ENCODE assay signal across 10 mouse cellular contexts in the genomic region with DNA sequence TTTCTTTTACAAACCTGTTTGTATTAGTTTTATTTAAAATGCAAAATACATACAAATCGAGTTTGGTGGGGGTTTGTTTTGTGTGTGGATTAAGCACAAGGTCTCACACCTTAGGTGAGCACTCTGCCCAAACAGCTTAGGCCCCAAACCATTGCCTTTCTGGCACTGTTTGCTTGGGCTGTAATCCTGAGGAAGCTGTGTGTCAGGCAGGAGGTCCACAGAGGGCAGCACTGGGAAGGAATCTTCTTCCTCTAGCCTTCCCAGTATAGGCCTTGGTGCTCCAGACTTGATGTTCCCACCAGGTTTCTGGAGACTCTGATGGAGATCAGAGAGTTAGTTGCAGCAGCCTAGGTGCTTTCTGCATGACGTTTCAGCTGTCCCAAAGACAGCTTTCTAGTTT. TPM values are rescaled to one million over a fixed set of nuclear protein-coding genes. Genes with fewer than 3 reads are reported as not detected.
DNase-seq lines count a peak whose midpoint lies in the region; ATAC-seq and TF ChIP-seq lines count a peak whose summit lies in the region.
"Had no signal": no experiment of that assay in that cellular context is flagged by ENCODE, and none has a peak within 500 bp of the region (broad histone marks: within the 10 kb centered on the region; RNA-seq: fewer than 3 reads in every experiment).

No protein-coding gene starts in this region.

- DNase-seq in adrenal gland, postnatal 14 days = peak; percentile 46
- no peak for DNase-seq in adrenal gland, adult 8-10 months
- no peak for DNase-seq in kidney, postnatal 10 days
- DNase-seq in midbrain, embryonic 11.5 days (ENCODE audit: low spot score, missing footprints) = no peak
- DNase-seq in gastrocnemius, postnatal 10 days = no peak
- no peak for DNase-seq in right cerebral cortex, postnatal 25 days

- peaks cover 15% of the 10 kb centered on the region; the same call in 1 of the 2 replicates for H3K36me3 ChIP-seq in kidney, embryonic 15.5 days
- no peaks in the 10 kb centered on the region for H3K36me3 ChIP-seq in midbrain, embryonic 11.5 days (ENCODE audit: control insufficient read depth, insufficient read depth, low read length)

- H3K4me2 ChIP-seq in kidney, embryonic 15.5 days = no peak overlapping the region
- H3K4me2 ChIP-seq in midbrain, embryonic 11.5 days = no peak overlapping the region

- no peak for TF ChIP-seq POLR2A in embryonic fibroblast, embryonic 13.5 days (IDR thresholded peaks at IDR 0.05; ENCODE audit: low read depth, low read length)

- H3K27ac ChIP-seq in kidney, embryonic 15.5 days = peak overlapping the region; percentile 64
- H3K27ac ChIP-seq in embryonic fibroblast, embryonic 13.5 days (ENCODE audit: insufficient read depth, low read length) = no peak overlapping the region; the same call in 1 of the 2 replicates
- H3K27ac ChIP-seq in midbrain, embryonic 11.5 days (ENCODE audit: low read depth, low read length) = peak overlapping the region; percentile 26; the same call in 1 of the 2 replicates

- H3K9ac ChIP-seq in kidney, embryonic 15.5 days = no peak overlapping the region
- no peak overlapping the region for H3K9ac ChIP-seq in midbrain, embryonic 11.5 days (ENCODE audit: low read length)

- H3K9me3 ChIP-seq in kidney, embryonic 15.5 days (replicated peaks) = no peaks in the 10 kb centered on the region
- H3K9me3 ChIP-seq in midbrain, embryonic 11.5 days (ENCODE audit: control insufficient read depth, low read length) = no peaks in the 10 kb centered on the region

- peak; percentile 4; the same call in 1 of the 2 replicates for TF ChIP-seq CTCF in embryonic fibroblast, embryonic 13.5 days (IDR thresholded peaks at IDR 0.05; ENCODE audit: borderline replicate concordance, insufficient read depth, low read length)

- no peaks in the 10 kb centered on the region for H3K27me3 ChIP-seq in kidney, embryonic 15.5 days
- no peaks in the 10 kb centered on the region for H3K27me3 ChIP-seq in midbrain, embryonic 11.5 days (ENCODE audit: control insufficient read depth, insufficient read depth, low read length)

- peaks cover 37% of the 10 kb centered on the region for H3K4me1 ChIP-seq in kidney, embryonic 15.5 days
- peaks cover 11% of the 10 kb centered on the region; the same call in 1 of the 2 replicates for H3K4me1 ChIP-seq in embryonic fibroblast, embryonic 13.5 days (ENCODE audit: control insufficient read depth, insufficient read depth, low read length)
- H3K4me1 ChIP-seq in midbrain, embryonic 11.5 days (ENCODE audit: control insufficient read depth, insufficient read depth, low read length) = no peaks in the 10 kb centered on the region; the same call in 1 of the 2 replicates

- WGBS in kidney, embryonic 15.5 days = 18% methylated on average over 2 of the region's 2 CpGs
- WGBS in midbrain, embryonic 11.5 days = 41% methylated on average over 2 of the region's 2 CpGs

- ATAC-seq in kidney, embryonic 15.5 days (replicated peaks; ENCODE audit: low FRiP score) = no peak
- ATAC-seq in midbrain, embryonic 11.5 days (ENCODE audit: low FRiP score) = no peak

- no peak overlapping the region for H3K4me3 ChIP-seq in kidney, embryonic 15.5 days (replicated peaks)
- H3K4me3 ChIP-seq in embryonic fibroblast, embryonic 13.5 days (ENCODE audit: insufficient read depth, low read length) = no peak overlapping the region
- no peak overlapping the region for H3K4me3 ChIP-seq in midbrain, embryonic 11.5 days (ENCODE audit: low read depth, low read length)

RNA-seq across cellular contexts. Expression of a gene that starts 12.1 kb away (rescaled TPM):
- 118 and 125 TPM in 2 replicates for total RNA-seq in adrenal gland, postnatal 14 days (2021)
- 100 to 1,000 TPM; 156 to 167 (median 161) TPM for total RNA-seq in adrenal gland, adult 8-10 months (2022)
- polyA plus RNA-seq in kidney, embryonic 15.5 days (2015; fragmentation: Nextera tagmentation; extraction: Ambion mirVana) = 298 and 300 TPM in 2 replicates
- polyA plus RNA-seq in embryonic fibroblast, embryonic 13.5 days (2011; ENCODE audit: insufficient read length, low read depth, missing spikeins) = 141 and 143 TPM in 2 replicates
- polyA plus RNA-seq in midbrain, embryonic 11.5 days (2014; fragmentation: Nextera tagmentation; extraction: Ambion mirVana) = 286 and 307 TPM in 2 replicates
- total RNA-seq in gastrocnemius, postnatal 10 days (2021) = 10 to 100 TPM; 45.3 to 51.4 TPM

RNA-seq across cellular contexts. Expression of a gene that starts 25.8 kb away (rescaled TPM):
- not detected in 2 replicates for total RNA-seq in adrenal gland, postnatal 14 days (2021)
- total RNA-seq in adrenal gland, adult 8-10 months (2022) = not detected
- 0.42 and 0.48 TPM in 2 replicates for polyA plus RNA-seq in kidney, embryonic 15.5 days (2015; fragmentation: Nextera tagmentation; extraction: Ambion mirVana)
- 0.40 TPM in 1 of 2 replicates, not detected in the other for polyA plus RNA-seq in embryonic fibroblast, embryonic 13.5 days (2011; ENCODE audit: insufficient read length, low read depth, missing spikeins)
- 0.12 and 0.23 TPM in 2 replicates for polyA plus RNA-seq in midbrain, embryonic 11.5 days (2014; fragmentation: Nextera tagmentation; extraction: Ambion mirVana)
- total RNA-seq in gastrocnemius, postnatal 10 days (2021) = under 1 TPM in 1 of 2 experiments, not detected in 1; 0.14 TPM
- total RNA-seq: common myeloid progenitor, adult 5-6 weeks had no signal
- polyA plus RNA-seq: thymus, postnatal 0 days had no signal

RNA-seq across cellular contexts. Expression of a gene that starts 26.4 kb away (rescaled TPM):
- total RNA-seq in adrenal gland, postnatal 14 days (2021) = 1.0 and 4.7 TPM in 2 replicates
- under 1 TPM in 3 of 4 experiments, not detected in 1; 0.24 to 0.44 (median 0.37) TPM for total RNA-seq in adrenal gland, adult 8-10 months (2022)
- 5.1 and 6.2 TPM in 2 replicates for polyA plus RNA-seq in kidney, embryonic 15.5 days (2015; fragmentation: Nextera tagmentation; extraction: Ambion mirVana)
- not detected in 2 replicates for polyA plus RNA-seq in embryonic fibroblast, embryonic 13.5 days (2011; ENCODE audit: insufficient read length, low read depth, missing spikeins)
- 6.8 and 6.9 TPM in 2 replicates for polyA plus RNA-seq in midbrain, embryonic 11.5 days (2014; fragmentation: Nextera tagmentation; extraction: Ambion mirVana)
- 1 to 10 TPM in 1 of 2 experiments, not detected in 1; 1.2 TPM for total RNA-seq in gastrocnemius, postnatal 10 days (2021)

RNA-seq across cellular contexts. Expression of a gene that starts 44.4 kb away (rescaled TPM):
- 273 and 322 TPM in 2 replicates for total RNA-seq in adrenal gland, postnatal 14 days (2021)
- total RNA-seq in adrenal gland, adult 8-10 months (2022) = 100 to 1,000 TPM; 151 to 278 (median 211) TPM
- polyA plus RNA-seq in kidney, embryonic 15.5 days (2015; fragmentation: Nextera tagmentation; extraction: Ambion mirVana) = 1,025 and 1,038 TPM in 2 replicates
- polyA plus RNA-seq in embryonic fibroblast, embryonic 13.5 days (2011; ENCODE audit: insufficient read length, low read depth, missing spikeins) = 509 and 719 TPM in 2 replicates
- polyA plus RNA-seq in midbrain, embryonic 11.5 days (2014; fragmentation: Nextera tagmentation; extraction: Ambion mirVana) = 1,348 and 1,391 TPM in 2 replicates
- 100 to 1,000 TPM; 177 to 187 TPM for total RNA-seq in gastrocnemius, postnatal 10 days (2021)

RNA-seq across cellular contexts. Expression of a gene that starts 45.0 kb away (rescaled TPM):
- 73.0 and 73.8 TPM in 2 replicates for total RNA-seq in adrenal gland, postnatal 14 days (2021)
- total RNA-seq in adrenal gland, adult 8-10 months (2022) = 100 to 1,000 TPM in 1 of 4 experiments, 10 to 100 TPM in 3; 74.3 to 104 (median 93.3) TPM
- 124 and 125 TPM in 2 replicates for polyA plus RNA-seq in kidney, embryonic 15.5 days (2015; fragmentation: Nextera tagmentation; extraction: Ambion mirVana)
- 132 and 172 TPM in 2 replicates for polyA plus RNA-seq in embryonic fibroblast, embryonic 13.5 days (2011; ENCODE audit: insufficient read length, low read depth, missing spikeins)
- polyA plus RNA-seq in midbrain, embryonic 11.5 days (2014; fragmentation: Nextera tagmentation; extraction: Ambion mirVana) = 206 and 218 TPM in 2 replicates
- 10 to 100 TPM; 49.9 to 61.2 TPM for total RNA-seq in gastrocnemius, postnatal 10 days (2021)
